Mouse (Mus musculus) colon, adult 2 months (tissue): Measurements from ENCODE around the gene Slc12a6. TPM values are rescaled to one million over a fixed set of nuclear protein-coding genes. Genes with fewer than 3 reads are reported as not detected.

Experiments
- polyA plus RNA-seq: library from polyadenylated mRNA; depleted of rRNA; stranded (reverse); fragments of >200 nt; gene quantifications from 2 replicates; pipeline ENCODE4 v1.2.3, GENCODE M21; 2012; rRNA removed

Gene Slc12a6
- 18.2 and 19.2 TPM in 2 replicates for polyA plus RNA-seq

GRCm38 (mm10) chr2:112265448-112266241, at the start of gene Slc12a6:
Gene Slc12a6, plus strand, starts transcription at chr2:112265825.

DNA sequence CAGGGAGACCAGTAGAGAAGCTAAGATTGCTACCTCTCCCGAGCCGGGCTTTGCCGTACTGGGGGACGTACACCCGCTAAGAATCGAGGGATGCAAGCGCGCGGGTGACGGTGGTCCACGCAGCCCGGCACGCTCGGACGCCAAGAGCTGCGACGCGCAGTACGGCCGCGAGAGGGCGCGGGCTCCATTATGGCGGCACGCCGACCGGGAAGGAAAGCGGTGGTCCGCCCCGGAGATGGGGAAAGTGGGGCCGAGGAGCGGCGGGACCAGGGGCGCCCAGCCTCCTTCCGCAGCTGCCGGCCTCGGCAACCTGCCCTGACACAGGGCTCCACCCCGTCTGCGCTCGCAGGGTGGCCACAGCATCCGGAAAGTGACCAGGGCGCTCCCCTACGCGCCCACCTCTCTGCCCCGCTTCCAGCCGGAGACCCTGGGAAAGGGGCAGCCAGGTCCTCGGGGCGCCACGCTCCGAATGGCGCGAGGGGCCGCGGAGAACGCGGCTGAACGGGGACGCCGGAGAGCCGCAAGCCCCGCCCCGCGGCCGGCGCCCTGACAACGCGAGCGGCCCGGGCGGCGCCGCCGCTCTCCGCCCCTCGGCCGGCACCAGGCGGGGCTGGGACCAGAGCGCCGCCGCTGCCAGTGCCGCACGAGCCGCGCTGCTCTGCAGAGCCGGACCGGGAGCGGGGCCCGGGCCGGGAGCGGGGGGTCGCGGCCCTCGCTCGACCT, 26.3 kb upstream of the Slc12a6 start, which contains the start of gene Lpcat4:
Gene Lpcat4, plus strand, starts transcription at position 257 of the 723 bp plus-strand sequence.

GRCm38 (mm10) chr2:112259241-112259962, 6.2 kb upstream of the Slc12a6 start, which contains the start of gene Nutm1:
Gene Nutm1, minus strand, starts transcription at chr2:112259291.

GRCm38 (mm10) chr2:112261748-112262653, 3.6 kb upstream of the Slc12a6 start, which contains the start of gene Nop10:
Gene Nop10, plus strand, starts transcription at chr2:112261926.

GRCm38 (mm10) chr2:112266242-112266592, 592 bp downstream of the Slc12a6 start, which contains the start of gene Gm21985:
Gene Gm21985, plus strand, starts transcription at chr2:112266314.

DNA sequence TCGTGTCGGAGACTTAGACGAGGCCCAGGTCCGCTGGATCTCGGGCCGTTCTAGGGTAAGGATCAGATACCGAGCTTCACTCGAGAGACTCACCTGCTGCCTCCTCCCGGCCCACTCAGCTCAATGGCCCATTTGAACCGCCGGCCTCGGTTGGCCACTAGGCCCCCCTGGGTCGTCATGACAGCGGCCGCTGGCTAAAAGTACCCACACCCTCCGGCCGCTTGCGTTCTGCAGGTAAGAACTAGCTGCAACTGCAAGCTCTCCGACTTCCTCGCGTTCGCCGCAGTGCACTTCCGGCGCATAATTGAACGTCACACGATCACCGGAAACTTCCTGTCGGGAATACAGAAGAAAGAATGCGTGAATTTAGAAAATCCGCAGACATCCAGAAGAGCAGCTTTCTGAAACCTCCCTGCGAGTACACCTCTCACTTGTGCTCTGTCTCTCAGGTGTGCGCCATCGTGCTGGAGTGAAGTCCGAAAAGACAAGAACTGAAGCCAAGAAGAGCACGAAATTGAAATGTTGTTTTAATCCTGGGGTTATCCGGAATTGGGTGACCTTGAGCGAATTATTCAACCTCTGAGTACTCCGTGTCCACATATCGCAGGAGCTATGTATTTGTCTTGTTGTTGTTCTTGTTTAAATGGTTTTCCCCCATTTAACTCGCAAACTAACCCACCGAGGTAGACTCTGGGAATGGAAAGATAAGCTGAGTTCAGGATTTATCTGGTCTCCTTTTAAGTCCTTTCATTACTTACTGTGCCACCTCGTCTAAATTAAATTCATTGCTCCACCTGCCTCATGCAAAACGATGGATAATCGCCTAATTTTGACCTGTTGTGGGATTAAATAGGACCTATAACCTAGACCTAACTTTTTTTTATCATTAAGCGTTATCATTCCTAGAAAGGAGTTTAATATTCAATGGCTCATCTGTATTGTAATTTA, 102.4 kb downstream of the Slc12a6 start, which contains the start of gene Emc4:
Gene Emc4, minus strand, starts transcription at position 302 of the 948 bp plus-strand sequence.

DNA sequence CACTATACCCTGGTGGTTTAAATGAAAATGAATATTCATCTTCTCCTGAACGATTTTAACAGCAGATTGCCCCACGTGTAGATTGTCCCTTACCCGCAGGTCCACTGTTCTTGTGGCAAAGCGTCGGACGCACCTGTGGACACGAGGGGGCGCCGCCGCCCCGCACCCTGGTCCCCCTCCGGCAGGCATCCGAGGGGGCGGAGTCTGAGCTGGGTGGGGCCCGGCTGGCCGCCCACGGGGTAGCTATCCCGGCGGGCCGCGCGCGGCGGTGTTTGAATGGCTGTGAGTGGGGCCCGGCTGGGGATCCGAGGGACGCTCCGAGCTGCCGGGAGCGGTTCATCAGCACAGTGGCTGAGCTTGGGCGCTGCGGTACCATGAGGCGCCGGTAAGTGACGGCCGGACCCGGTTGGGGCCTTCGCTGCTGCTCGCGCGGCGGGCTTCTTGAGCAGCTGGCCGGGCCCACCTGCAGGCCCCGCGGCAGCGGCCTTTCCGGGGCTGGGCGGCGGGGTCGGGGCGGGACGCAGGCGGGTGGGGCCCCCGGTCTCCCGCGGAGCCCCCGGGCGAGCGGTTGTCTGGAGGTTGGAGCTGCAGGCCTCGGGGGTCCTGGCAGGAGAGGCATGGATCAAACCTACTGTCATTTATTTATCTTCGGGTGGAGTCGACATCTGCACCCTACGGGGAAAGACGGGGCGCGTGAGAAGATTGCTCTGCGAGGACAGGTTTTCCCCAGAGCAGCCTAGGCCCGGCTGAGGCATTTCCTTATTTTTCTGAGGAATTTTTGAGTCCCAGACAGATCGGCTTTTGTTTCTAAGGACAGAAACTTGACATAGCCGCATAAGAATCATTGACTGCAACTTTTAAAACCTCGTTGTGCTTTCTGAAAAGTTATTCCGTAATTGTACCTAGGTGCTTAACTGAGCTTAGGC, 113.6 kb downstream of the Slc12a6 start, which contains the start of gene Katnbl1:
Gene Katnbl1, plus strand, starts transcription at position 239 of the 926 bp plus-strand sequence.

Other genes starting within 250 kb of the Slc12a6 start
- gene Olfr1311, start 241.4 kb upstream of the Slc12a6 start, polyA plus RNA-seq, result not detected in 2 replicates
- not detected in 2 replicates for gene Olfr1312, start 215.6 kb upstream of the Slc12a6 start, polyA plus RNA-seq
- not detected in 2 replicates for gene Olfr1313, start 188.0 kb upstream of the Slc12a6 start, polyA plus RNA-seq
- not detected in 2 replicates for gene Olfr1314, start 169.0 kb upstream of the Slc12a6 start, polyA plus RNA-seq
- gene Olfr1315-ps1, start 150.4 kb upstream of the Slc12a6 start, polyA plus RNA-seq, result not detected in 2 replicates
- gene Olfr1316, start 130.8 kb upstream of the Slc12a6 start, polyA plus RNA-seq, result not detected in 2 replicates
- not detected in 2 replicates for gene Olfr1317, start 125.5 kb upstream of the Slc12a6 start, polyA plus RNA-seq
- not detected in 2 replicates for gene Olfr1318, start 111.6 kb upstream of the Slc12a6 start, polyA plus RNA-seq
- 68.9 and 103 TPM in 2 replicates for gene Lpcat4, start 26.4 kb upstream of the Slc12a6 start, polyA plus RNA-seq
- not detected in 2 replicates for gene Nutm1, start 6.5 kb upstream of the Slc12a6 start, polyA plus RNA-seq
- 29.9 and 30.3 TPM in 2 replicates for gene Nop10, start 3.9 kb upstream of the Slc12a6 start, polyA plus RNA-seq
- not detected in 2 replicates for gene Gm21985, start 489 bp downstream of the Slc12a6 start, polyA plus RNA-seq
- 50.1 and 68.0 TPM in 2 replicates for gene Emc4, start 102.2 kb downstream of the Slc12a6 start, polyA plus RNA-seq
- 0.49 and 0.66 TPM in 2 replicates for gene Katnbl1, start 113.4 kb downstream of the Slc12a6 start, polyA plus RNA-seq
- gene Emc7, start 189.2 kb downstream of the Slc12a6 start, polyA plus RNA-seq, result 3.7 and 4.5 TPM in 2 replicates
- not detected in 2 replicates for gene Chrm5, start 214.9 kb downstream of the Slc12a6 start, polyA plus RNA-seq
- 3.5 and 4.5 TPM in 2 replicates for gene Aven, start 227.1 kb downstream of the Slc12a6 start, polyA plus RNA-seq